Mouse (Mus musculus): ENCODE measurements at regions not wholly inside any gene's neighbourhood (a gene's known extent, or its start where the extent isn't known, plus 50 kb on each side); places are given as distances from the start of the nearest gene placed in this dataset.

GRCm38 (mm10) chr5:128484116-128484515 lies 51.2 kb upstream of the Tmem132d start:
- intact Hi-C loops (cut with DNase I; ENCODE audit: low total_unique reads) = no loop called here
- DNase-seq = no peak

- intact Hi-C loops (cut with DNase I; ENCODE audit: low total_unique reads) = no loop called here
- no peak for DNase-seq
Measured at GRCm38 (mm10) chr5:128483441-128483810, 50.5 kb upstream of the Tmem132d start.

GRCm38 (mm10) chr5:128482617-128483440 lies 50.0 kb upstream of the Tmem132d start:
- intact Hi-C loops (cut with DNase I; ENCODE audit: low total_unique reads) = no loop called here
- DNase-seq = no peak
